Mouse (Mus musculus) layer of hippocampus, adult 18-20 months (tissue): ENCODE data around the gene Gm44973. TPM values are rescaled to one million over a fixed set of nuclear protein-coding genes. Genes with fewer than 3 reads are reported as not detected.
"Not testable (repeated sequence)": the region's sequence is repeated elsewhere in the genome, so short reads cannot be mapped to it uniquely, and the experiment has no call there.

Source experiments
- DNase-seq, 2 experiments: peaks; one replicate each; pipeline ENCODE4 v3.0.0; 2022; ENCODE audit warnings: low spot score in 2 of 2
- total RNA-seq, 2 experiments: library from RNA; stranded (reverse); gene quantifications; 2 replicates each; pipeline ENCODE4 v1.2.3; 2021

Gm44973 gene
- total RNA-seq, 2 experiments from 2014 or later: not detected

GRCm38 (mm10) chr7:5051193-5052192, 36.2 kb downstream of the Gm44973 start, which contains the start of gene Zfp580:
Zfp580 (plus strand) TSS chr7:5051538.
- DNase-seq: peak; percentile 71 to 80

GRCm38 (mm10) chr7:5052438-5052837, 37.1 kb downstream of the Gm44973 start:
- peak in 1 of 2 experiments; percentile 26 for DNase-seq

GRCm38 (mm10) chr7:5052931-5053343, 37.6 kb downstream of the Gm44973 start:
- DNase-seq: no peak

GRCm38 (mm10) chr7:5053456-5054179, 38.3 kb downstream of the Gm44973 start:
- DNase-seq: peak in 1 of 2 experiments; percentile 67

- peak; percentile 65 to 72 for DNase-seq
Observed at GRCm38 (mm10) chr7:5056651-5057263, 41.5 kb downstream of the Gm44973 start.

- no peak for DNase-seq
Observed at GRCm38 (mm10) chr7:5057381-5057780, 42.1 kb downstream of the Gm44973 start.

GRCm38 (mm10) chr7:5057804-5058203, 42.5 kb downstream of the Gm44973 start:
- DNase-seq: no peak

- DNase-seq: no peak
Observed at GRCm38 (mm10) chr7:5058631-5059030, 43.3 kb downstream of the Gm44973 start.

GRCm38 (mm10) chr7:5059421-5059820, 44.1 kb downstream of the Gm44973 start:
- DNase-seq: no peak

GRCm38 (mm10) chr7:5060239-5060731, 45.0 kb downstream of the Gm44973 start:
- DNase-seq: peak in 1 of 2 experiments; percentile 79

GRCm38 (mm10) chr7:5060944-5061773, 45.9 kb downstream of the Gm44973 start:
- DNase-seq: peak; percentile 97 to 100

GRCm38 (mm10) chr7:5061774-5062359, 46.6 kb downstream of the Gm44973 start, which contains the start of gene U2af2:
U2af2 (plus strand) TSS chr7:5062143.
- peak; percentile 89 to 95 for DNase-seq

GRCm38 (mm10) chr7:5062360-5063001, 47.2 kb downstream of the Gm44973 start:
- DNase-seq: no peak

GRCm38 (mm10) chr7:5064886-5065285, 49.6 kb downstream of the Gm44973 start:
- DNase-seq: no peak

GRCm38 (mm10) chr7:5073586-5073985, 58.3 kb downstream of the Gm44973 start:
- no peak for DNase-seq

- no peak for DNase-seq
Observed at GRCm38 (mm10) chr7:5074984-5075383, 59.7 kb downstream of the Gm44973 start.

GRCm38 (mm10) chr7:5076931-5077330, 61.6 kb downstream of the Gm44973 start:
- no peak for DNase-seq

GRCm38 (mm10) chr7:5079365-5080009, 64.2 kb downstream of the Gm44973 start:
- DNase-seq: not testable (repeated sequence)
